Mouse (Mus musculus) midbrain, embryonic 10.5 days (tissue): ENCODE measurements around the gene Peli2. TPM values are rescaled to one million over a fixed set of nuclear protein-coding genes. Genes with fewer than 3 reads are reported as not detected.

Experiments used
- DNase-seq: peaks from one replicate; pipeline ENCODE4 v3.0.0-alpha.2; 2017; ENCODE audit warnings: low spot score
- H3K27ac ChIP-seq: fragments of 300-500 bp; sonication (generic); replicated peaks from 2 replicates; pipeline ENCODE4 v1.5.1; 2016; ENCODE audit warnings: mild to moderate bottlenecking
- H3K27me3 ChIP-seq: fragments of 300-500 bp; sonication (generic); 2 replicates; pipeline ENCODE4 v1.6.1; 2016; ENCODE audit warnings: low read depth, mild to moderate bottlenecking; ENCODE audit not compliant: poor library complexity, severe bottlenecking
- H3K36me3 ChIP-seq: fragments of 300-500 bp; sonication (generic); 2 replicates; pipeline ENCODE4 v1.6.1; 2016; ENCODE audit warnings: mild to moderate bottlenecking, moderate library complexity
- H3K4me1 ChIP-seq: fragments of 300-500 bp; sonication (generic); 2 replicates; pipeline ENCODE4 v1.6.1; 2016
- H3K4me3 ChIP-seq: fragments of 300-500 bp; sonication (generic); 2 replicates; pipeline ENCODE4 v1.5.1; 2016; ENCODE audit warnings: mild to moderate bottlenecking, moderate library complexity
- H3K9me3 ChIP-seq: fragments of 300-500 bp; sonication (generic); replicated peaks from 2 replicates; pipeline ENCODE4 v1.6.1; 2016; ENCODE audit warnings: mild to moderate bottlenecking
- WGBS: fragments of 180-500 bp; shearing (Covaris S2); methylation state at CpG from one replicate; pipeline ENCODE4 v1.1.7; 2016; 5-methylcytosine and 5-hydroxymethylcytosine counted together
- polyA plus RNA-seq: library from polyadenylated mRNA; unstranded; fragments of >200 nt; fragmentation: Nextera tagmentation; extraction: Ambion mirVana; gene quantifications from 2 replicates; pipeline ENCODE4 v1.2.1, GENCODE M21; 2016

Gene Peli2
- polyA plus RNA-seq, 1 experiment from 2014 or later = 11.9 TPM

DNA sequence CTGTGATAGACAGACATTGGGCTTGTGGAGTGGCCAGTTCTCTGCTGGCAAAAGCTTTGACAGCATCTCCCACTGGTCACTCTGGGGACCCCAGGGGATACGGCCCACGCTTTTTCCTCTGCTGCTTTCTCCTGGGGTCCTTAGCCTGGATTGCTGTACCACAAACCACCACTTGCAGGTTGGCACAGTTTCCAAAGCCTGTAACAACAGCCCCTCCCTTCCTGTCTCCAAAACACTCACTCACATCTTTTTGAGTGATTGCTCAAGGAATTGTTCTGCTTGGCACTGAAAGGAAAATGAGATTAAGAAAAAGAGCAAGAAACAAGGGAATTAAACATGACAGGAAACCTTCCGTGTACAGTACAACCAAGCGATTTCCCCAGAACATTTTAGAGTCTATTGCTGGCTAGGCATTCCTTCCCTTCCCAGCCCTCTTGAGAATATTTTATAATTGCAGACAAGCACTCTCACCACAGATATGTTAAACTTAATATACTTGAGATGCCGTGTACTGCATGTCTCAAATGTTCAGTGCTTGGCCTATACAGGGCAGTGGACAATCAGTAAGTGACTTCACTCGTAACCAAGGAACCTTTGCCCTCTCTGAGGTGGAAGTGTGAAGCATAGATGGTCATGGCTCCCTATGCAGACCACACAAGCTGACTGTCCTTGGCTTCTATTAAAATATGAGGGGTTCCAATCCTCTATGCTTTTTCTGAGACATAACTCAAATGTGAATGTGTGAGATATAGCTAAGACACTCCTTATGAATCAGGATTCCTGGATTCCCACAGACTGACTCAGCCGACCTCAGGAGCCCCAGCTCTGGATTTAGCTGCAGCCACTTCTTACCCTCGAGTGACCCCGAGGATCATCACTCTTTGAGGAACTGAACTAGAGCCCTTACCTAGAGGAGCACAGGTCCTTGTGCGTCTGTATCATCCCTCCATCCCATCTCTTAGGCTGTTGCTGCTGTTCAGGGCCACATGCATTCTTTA is 169.3 kb downstream of the Peli2 start:
- no peaks in the 10 kb centered on the region for H3K36me3 ChIP-seq
- no peaks in the 10 kb centered on the region for H3K27me3 ChIP-seq
- H3K9me3 ChIP-seq = no peaks in the 10 kb centered on the region
- DNase-seq = no peak
- 88% methylated on average over 10 of the region's 10 CpGs for WGBS
- no peaks in the 10 kb centered on the region for H3K4me1 ChIP-seq
- no peak overlapping the region for H3K27ac ChIP-seq
- no peak overlapping the region for H3K4me3 ChIP-seq

DNA sequence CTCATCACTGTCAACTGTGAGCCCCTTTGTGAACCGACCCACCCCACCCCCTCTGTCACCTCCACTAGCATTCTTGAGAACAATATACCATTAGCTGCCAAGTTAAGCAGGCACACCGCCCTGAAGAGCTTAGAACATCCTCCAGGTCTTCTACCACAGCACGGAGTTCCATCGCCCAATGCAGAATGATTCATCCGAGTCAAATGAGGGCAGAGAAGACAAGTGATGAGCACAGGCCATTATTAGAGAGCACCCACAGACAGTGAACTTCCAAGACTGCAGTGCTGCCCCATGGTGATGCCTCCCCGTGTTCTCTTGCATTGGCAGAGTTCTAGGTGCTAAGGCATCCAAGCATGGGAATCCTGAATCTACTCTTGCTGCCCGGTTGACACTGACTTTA is 172.9 kb downstream of the Peli2 start:
- 90% methylated on average over 7 of the region's 7 CpGs for WGBS

DNA sequence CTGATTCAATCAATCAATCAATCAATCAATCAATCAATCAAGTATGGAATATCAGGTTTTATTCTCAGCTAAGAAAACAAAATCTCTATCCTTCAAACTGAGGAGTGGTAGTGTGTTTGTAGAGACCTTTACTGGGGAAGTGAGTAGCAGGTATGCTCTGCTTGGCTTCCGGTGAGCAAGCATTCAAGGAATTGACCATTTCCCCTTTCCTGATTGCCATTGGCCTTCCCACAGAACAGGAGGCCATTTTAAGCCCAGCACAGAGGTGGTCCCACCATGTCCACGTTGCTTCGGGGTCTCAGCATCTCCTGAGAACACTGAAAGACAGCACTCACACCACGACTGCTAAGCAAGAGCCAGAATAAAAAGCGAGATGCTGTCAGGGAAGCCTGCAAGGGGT is 174.8 kb downstream of the Peli2 start:
- DNase-seq = no peak
- Histone ChIP-seq H3K4me3 (no peak overlapping the region), H3K27ac (no peak overlapping the region; the same call in 1 of the 2 replicates)

More for the DNA sequence above, 172.9 kb downstream of the Peli2 start:
- Histone ChIP-seq H3K27me3 (no peaks in the 10 kb centered on the region), H3K4me1 (0 out of 2 replicates have a peak, but pooled peaks cover 5% of the 10 kb centered on the region), H3K36me3 (no peaks in the 10 kb centered on the region), H3K4me3 (no peak overlapping the region), H3K27ac (no peak overlapping the region), H3K9me3 (no peaks in the 10 kb centered on the region)
- no peak for DNase-seq

DNA sequence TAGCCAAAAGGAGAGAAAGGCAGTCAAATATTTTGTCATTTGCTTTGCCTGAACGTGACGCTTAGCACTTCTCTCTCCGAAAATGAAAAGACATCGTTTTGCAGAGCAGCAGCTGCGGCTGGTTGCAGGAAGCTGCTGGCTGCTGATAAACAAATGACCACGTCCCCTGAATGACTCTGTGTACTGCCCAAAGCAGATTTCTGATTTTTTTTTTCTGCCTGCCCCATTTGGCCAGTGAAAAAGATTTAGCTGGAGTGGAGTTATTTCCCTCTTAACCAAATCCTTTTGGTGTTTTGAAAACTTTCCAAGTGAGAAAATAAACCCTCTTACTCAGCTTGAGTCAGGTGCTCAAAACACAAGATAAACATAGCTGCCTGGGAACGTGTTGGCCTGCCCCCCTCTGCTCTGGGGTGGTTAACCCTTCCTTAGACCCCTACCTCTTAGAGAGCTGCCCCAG is 175.2 kb downstream of the Peli2 start:
- no peak for DNase-seq

More for the DNA sequence above, 174.8 kb downstream of the Peli2 start:
- WGBS = 70% methylated on average over 5 of the region's 5 CpGs
- no peaks in the 10 kb centered on the region for H3K36me3 ChIP-seq
- H3K27me3 ChIP-seq = no peaks in the 10 kb centered on the region
- H3K4me1 ChIP-seq = 0 out of 2 replicates have a peak, but pooled peaks cover 5% of the 10 kb centered on the region
- H3K9me3 ChIP-seq = no peaks in the 10 kb centered on the region

DNA sequence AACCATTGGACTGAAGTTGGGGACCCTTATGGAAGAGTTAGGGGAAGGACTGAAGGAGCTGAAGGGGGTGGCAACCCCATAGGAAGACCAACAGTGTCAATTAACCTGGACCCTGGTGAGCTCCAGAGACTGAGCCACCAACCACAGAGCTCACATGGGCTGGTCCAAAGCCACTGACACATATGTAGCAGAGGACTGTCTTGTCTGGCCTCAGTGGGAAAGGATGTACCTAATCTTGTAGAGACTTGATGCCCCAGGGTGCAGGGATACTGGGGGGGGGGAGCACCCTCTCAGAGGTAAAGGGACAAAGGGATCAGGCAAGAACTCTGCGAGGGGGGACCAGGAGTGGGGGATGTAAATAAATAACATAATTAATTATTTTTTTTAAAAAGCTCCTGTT is 176.2 kb downstream of the Peli2 start:
- no peaks in the 10 kb centered on the region for H3K9me3 ChIP-seq
- no peaks in the 10 kb centered on the region for H3K27me3 ChIP-seq
- no peak overlapping the region for H3K4me3 ChIP-seq
- 93% methylated on average over 1 of the region's 1 CpGs for WGBS
- DNase-seq = no peak
- H3K36me3 ChIP-seq = no peaks in the 10 kb centered on the region
- H3K4me1 ChIP-seq = 0 out of 2 replicates have a peak, but pooled peaks cover 5% of the 10 kb centered on the region
- H3K27ac ChIP-seq = no peak overlapping the region

More for the DNA sequence above, 175.2 kb downstream of the Peli2 start:
- H3K4me1 ChIP-seq = 0 out of 2 replicates have a peak, but pooled peaks cover 5% of the 10 kb centered on the region
- H3K27ac ChIP-seq = no peak overlapping the region; the same call in 1 of the 2 replicates
- no peaks in the 10 kb centered on the region for H3K9me3 ChIP-seq
- H3K27me3 ChIP-seq = no peaks in the 10 kb centered on the region
- no peaks in the 10 kb centered on the region for H3K36me3 ChIP-seq
- 43% methylated on average over 7 of the region's 7 CpGs for WGBS
- H3K4me3 ChIP-seq = no peak overlapping the region

DNA sequence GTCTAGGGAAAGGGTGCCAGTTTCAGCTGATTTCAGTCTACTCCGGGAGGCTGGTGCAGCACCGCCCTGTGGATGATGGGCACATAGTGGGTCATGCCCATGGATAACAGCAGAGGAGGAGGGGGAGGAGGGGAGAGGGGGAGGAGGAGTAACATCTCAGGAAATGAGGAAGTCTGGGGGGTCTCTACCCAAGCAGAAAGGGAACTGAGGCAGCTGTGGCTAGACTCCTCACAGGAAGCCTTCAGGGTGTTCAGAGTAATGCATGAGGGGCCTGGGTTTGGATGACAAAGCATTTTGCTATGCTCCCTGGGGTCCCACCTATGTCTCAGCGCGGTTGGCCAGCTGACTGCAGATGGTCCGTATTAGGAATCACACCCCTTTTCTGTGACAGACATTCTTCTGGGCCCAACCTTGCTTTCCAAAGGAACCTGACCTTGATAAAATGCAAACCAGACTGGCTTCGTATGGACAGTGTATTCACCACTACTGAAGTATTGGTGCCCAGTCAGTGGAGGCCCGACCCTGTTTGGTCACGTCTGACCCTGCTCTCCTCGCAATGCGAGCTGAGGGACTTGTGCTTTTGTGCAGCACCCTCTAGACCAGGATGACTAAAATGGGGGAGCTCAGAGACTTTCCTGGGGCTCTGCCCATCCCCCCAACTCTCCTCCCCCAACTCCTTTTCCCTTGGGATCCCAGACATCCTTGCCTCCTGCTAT is 182.0 kb downstream of the Peli2 start:
- H3K4me3 ChIP-seq = no peak overlapping the region
- H3K9me3 ChIP-seq = 0 out of 2 replicates have a peak, but pooled peaks cover under 1% of the 10 kb centered on the region
- DNase-seq = no peak
- no peak overlapping the region for H3K27ac ChIP-seq
- H3K36me3 ChIP-seq = no peaks in the 10 kb centered on the region
- WGBS = 84% methylated on average over 10 of the region's 10 CpGs
- 0 out of 2 replicates have a peak, but pooled peaks cover 2% of the 10 kb centered on the region for H3K4me1 ChIP-seq
- no peaks in the 10 kb centered on the region for H3K27me3 ChIP-seq

DNA sequence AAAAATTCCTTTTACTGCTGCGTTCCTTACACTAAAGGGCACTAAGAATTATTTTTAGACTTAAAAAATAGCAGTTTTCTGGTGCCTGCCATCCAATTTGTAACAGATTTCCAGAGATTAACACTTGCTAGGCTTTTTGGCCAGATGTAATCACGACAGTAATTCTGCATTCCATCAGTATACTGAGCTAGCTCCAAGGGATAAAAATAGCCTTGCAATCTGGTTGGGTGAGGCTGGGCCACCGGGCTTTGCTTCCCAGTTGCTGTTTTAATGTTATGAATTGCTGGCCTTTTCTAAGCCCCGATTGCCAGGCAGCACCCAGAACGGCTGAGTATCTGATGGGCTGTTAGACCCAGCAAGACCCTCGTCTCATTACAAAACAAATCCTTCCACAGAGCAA is 182.6 kb downstream of the Peli2 start:
- 77% methylated on average over 6 of the region's 6 CpGs for WGBS
- H3K36me3 ChIP-seq = no peaks in the 10 kb centered on the region
- H3K9me3 ChIP-seq = 0 out of 2 replicates have a peak, but pooled peaks cover 3% of the 10 kb centered on the region
- 0 out of 2 replicates have a peak, but pooled peaks cover 2% of the 10 kb centered on the region for H3K4me1 ChIP-seq
- no peak overlapping the region for H3K27ac ChIP-seq
- DNase-seq = no peak
- no peak overlapping the region for H3K4me3 ChIP-seq
- no peaks in the 10 kb centered on the region for H3K27me3 ChIP-seq

DNA sequence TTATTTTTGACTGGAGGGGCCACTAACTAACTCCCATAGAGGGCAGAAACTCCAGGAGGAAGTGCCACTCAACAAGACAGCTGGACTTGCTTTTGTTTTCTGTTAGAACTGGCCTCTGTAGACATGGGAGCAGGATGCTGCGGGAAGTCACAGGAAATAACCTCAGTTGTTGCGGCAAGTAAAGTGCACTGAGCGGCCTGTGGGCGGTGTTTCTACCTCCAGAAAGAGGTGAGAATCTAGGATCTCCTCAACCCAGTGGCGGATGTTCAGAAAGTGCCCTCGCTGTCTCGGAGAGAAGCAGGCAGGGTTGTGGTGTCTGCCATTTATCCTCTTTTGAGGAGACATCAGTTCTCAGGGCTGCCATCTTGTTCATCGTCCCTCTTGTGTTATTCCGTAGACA is 183.2 kb downstream of the Peli2 start:
- no peaks in the 10 kb centered on the region for H3K27me3 ChIP-seq
- no peak overlapping the region for H3K4me3 ChIP-seq
- H3K9me3 ChIP-seq = 0 out of 2 replicates have a peak, but pooled peaks cover 3% of the 10 kb centered on the region
- no peaks in the 10 kb centered on the region for H3K36me3 ChIP-seq
- 88% methylated on average over 9 of the region's 9 CpGs for WGBS
- 0 out of 2 replicates have a peak, but pooled peaks cover 2% of the 10 kb centered on the region for H3K4me1 ChIP-seq
- no peak overlapping the region for H3K27ac ChIP-seq
- DNase-seq = no peak

DNA sequence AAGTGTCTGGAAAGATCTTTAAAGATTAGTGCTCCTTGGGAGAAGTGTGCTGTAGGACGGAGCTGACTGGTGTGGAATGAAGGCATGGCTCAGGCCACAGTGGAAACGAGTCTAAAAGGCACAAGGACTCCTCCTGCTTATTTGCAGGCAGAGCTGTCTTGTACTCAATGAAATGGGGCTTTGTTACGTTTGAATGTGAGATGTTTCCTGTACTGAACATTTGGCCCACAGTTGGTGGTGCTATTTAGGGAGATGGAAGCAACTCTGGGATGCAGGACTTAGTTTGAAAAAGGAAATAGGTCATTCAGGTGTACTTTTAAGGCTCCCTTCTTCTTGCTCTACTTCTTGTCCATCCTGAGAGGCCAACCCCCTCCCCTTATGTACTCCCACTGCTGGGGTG is 192.6 kb downstream of the Peli2 start:
- Histone ChIP-seq H3K27me3 (no peaks in the 10 kb centered on the region), H3K4me1 (no peaks in the 10 kb centered on the region), H3K36me3 (no peaks in the 10 kb centered on the region), H3K27ac (no peak overlapping the region), H3K4me3 (no peak overlapping the region), H3K9me3 (no peaks in the 10 kb centered on the region)
- WGBS = 68% methylated on average over 3 of the region's 3 CpGs
- DNase-seq = no peak

DNA sequence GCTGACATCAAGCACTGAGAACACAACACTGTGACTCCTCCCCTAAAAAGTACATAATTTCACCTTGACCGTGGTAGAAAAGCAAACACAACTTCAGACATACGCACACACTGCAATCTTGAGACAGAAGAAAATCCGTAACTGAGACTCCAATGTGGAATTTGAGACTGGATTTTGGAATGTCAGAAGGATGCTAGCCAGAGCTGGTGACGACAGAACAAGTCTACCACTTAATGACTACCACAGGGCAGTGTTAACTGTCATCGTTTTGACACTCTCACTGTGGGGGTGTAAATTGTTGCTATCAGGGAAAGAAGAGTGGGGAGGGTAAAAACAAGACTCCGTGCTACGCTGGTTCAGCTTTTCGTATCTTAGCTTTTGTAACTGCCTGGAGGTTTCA is 195.8 kb downstream of the Peli2 start:
- H3K4me1 ChIP-seq = no peaks in the 10 kb centered on the region
- no peak overlapping the region for H3K4me3 ChIP-seq
- no peaks in the 10 kb centered on the region for H3K27me3 ChIP-seq
- H3K27ac ChIP-seq = no peak overlapping the region
- DNase-seq = no peak
- H3K9me3 ChIP-seq = no peaks in the 10 kb centered on the region
- 86% methylated on average over 8 of the region's 8 CpGs for WGBS
- no peaks in the 10 kb centered on the region for H3K36me3 ChIP-seq

DNA sequence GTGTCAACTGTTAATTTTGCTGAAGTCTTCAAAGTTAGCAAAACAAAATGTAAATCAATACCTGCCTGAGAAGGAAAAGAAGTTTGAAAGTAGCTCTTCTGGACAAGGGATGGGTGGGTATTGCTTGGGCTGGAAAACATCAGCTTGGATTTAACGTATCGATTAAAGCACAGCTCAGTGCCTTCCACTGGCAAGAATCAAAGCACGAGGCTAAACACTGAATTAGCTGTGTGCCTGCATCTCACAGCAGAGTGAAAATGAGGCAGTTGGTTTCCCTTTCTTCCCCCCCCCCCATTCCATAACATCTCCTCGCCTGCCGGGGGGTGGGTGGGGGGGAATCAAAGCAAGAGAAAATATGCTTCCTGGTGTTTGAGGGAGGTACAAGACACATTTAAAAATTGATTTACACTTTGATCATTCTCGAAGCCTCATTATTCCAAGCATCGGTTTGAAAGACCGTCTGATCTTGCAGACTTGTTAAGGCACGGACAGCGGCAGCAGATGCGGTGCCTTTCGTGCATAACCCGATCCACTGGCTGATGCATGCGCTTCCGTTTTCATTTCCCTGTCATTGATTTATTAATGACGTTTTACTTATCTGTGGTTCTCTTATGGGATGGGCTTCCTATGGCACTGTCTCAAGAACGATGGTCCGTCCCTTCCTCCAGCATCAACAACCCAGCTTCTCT is 203.3 kb downstream of the Peli2 start:
- H3K4me1 ChIP-seq = no peaks in the 10 kb centered on the region
- 89% methylated on average over 18 of the region's 18 CpGs for WGBS
- no peak for DNase-seq

DNA sequence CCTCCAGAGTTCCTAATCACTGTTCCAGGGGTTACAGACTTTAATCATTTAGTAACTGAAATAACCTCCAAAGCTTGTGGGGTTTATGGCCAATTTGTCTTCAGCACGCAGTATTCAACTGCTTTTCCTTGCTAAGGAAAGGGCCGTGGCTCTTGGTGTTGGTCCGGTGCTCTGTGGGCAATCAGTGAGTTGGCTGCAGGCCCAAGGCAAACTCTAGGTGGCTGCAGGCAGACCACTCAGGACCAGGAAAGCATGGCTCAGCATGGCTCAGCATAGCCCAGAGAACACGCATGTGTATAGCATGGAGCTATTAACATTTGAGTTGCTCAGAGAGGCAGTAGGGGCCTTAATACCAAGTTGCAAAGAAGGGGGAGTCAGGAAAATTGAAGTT is 203.8 kb downstream of the Peli2 start:
- Histone ChIP-seq H3K36me3 (no peaks in the 10 kb centered on the region), H3K4me1 (no peaks in the 10 kb centered on the region), H3K27ac (no peak overlapping the region), H3K27me3 (no peaks in the 10 kb centered on the region), H3K4me3 (no peak overlapping the region), H3K9me3 (no peaks in the 10 kb centered on the region)
- no peak for DNase-seq
- WGBS = 94% methylated on average over 4 of the region's 4 CpGs

More for the DNA sequence above, 203.3 kb downstream of the Peli2 start:
- Histone ChIP-seq H3K27ac (no peak overlapping the region), H3K36me3 (no peaks in the 10 kb centered on the region), H3K9me3 (no peaks in the 10 kb centered on the region), H3K27me3 (no peaks in the 10 kb centered on the region), H3K4me3 (no peak overlapping the region)
